Mouse (Mus musculus): ENCODE data around the gene Nos3. TPM values are rescaled to one million over a fixed set of nuclear protein-coding genes. Genes with fewer than 3 reads are reported as not detected.
"Not testable (repeated sequence)": the region's sequence is repeated elsewhere in the genome, so short reads cannot be mapped to it uniquely, and the experiment has no call there.

Gene Nos3
- polyA plus RNA-seq, 1 experiment from 2014 or later = 27.9 TPM

GRCm38 (mm10) chr5:24388246-24388915 is 23.8 kb downstream of the Nos3 start:
- peaks cover 56% of the 10 kb centered on the region for H3K4me1 ChIP-seq (replicated peaks)
- H3K36me3 ChIP-seq = no peaks in the 10 kb centered on the region
- H3K4me2 ChIP-seq = peak overlapping the region; percentile 91
- H3K27me3 ChIP-seq = peaks cover 18% of the 10 kb centered on the region
- WGBS = 26% methylated on average over 26 of the region's 26 CpGs
- ATAC-seq (replicated peaks; ENCODE audit: insufficient number of reproducible peaks, insufficient read depth, low FRiP score, low read depth) = no peak
- peak overlapping the region; percentile 61 for H3K9ac ChIP-seq
- no peaks in the 10 kb centered on the region for H3K9me3 ChIP-seq (replicated peaks)
- peak overlapping the region; percentile 52 for H3K4me3 ChIP-seq
- peak overlapping the region; percentile 55 for H3K27ac ChIP-seq

GRCm38 (mm10) chr5:24389011-24389657 is 24.5 kb downstream of the Nos3 start:
- 0 out of 2 replicates have a peak, but pooled peaks have one; percentile 4 for ATAC-seq (replicated peaks; ENCODE audit: insufficient number of reproducible peaks, insufficient read depth, low FRiP score, low read depth)
- Histone ChIP-seq H3K27ac (peak overlapping the region; percentile 55; the same call in 1 of the 2 replicates), H3K36me3 (no peaks in the 10 kb centered on the region), H3K4me3 (no peak overlapping the region), H3K4me2 (no peak overlapping the region), H3K9me3 (replicated peaks) (no peaks in the 10 kb centered on the region), H3K27me3 (peaks cover 18% of the 10 kb centered on the region), H3K4me1 (replicated peaks) (peaks cover 56% of the 10 kb centered on the region), H3K9ac (no peak overlapping the region)
- 53% methylated on average over 7 of the region's 7 CpGs for WGBS

- Histone ChIP-seq H3K36me3 (no peaks in the 10 kb centered on the region), H3K4me3 (no peak overlapping the region), H3K4me2 (no peak overlapping the region), H3K9ac (no peak overlapping the region), H3K27me3 (peaks cover 18% of the 10 kb centered on the region), H3K9me3 (replicated peaks) (no peaks in the 10 kb centered on the region), H3K27ac (peak overlapping the region; percentile 41; the same call in 1 of the 2 replicates), H3K4me1 (replicated peaks) (peaks cover 51% of the 10 kb centered on the region)
- 76% methylated on average over 4 of the region's 4 CpGs for WGBS
- ATAC-seq (replicated peaks; ENCODE audit: insufficient number of reproducible peaks, insufficient read depth, low FRiP score, low read depth) = no peak
These were observed 25.0 kb downstream of the Nos3 start for GRCm38 (mm10) chr5:24389658-24390020.

GRCm38 (mm10) chr5:24391864-24392263 is 27.3 kb downstream of the Nos3 start, which contains the start of gene Atg9b:
TSS of gene Atg9b (minus strand) at chr5:24392143.
- Histone ChIP-seq H3K4me3 (no peak within 1 kb of the TSS), H3K27me3 (0 out of 2 replicates have a peak, but pooled peaks cover 7% of the 10 kb centered on the region), H3K27ac (peak within 1 kb of the TSS; percentile 65; the same call in 1 of the 2 replicates), H3K9me3 (replicated peaks) (no peaks in the 10 kb centered on the region), H3K36me3 (no peaks in the 10 kb centered on the region), H3K4me1 (replicated peaks) (peaks cover 44% of the 10 kb centered on the region), H3K4me2 (no peak within 1 kb of the TSS), H3K9ac (no peak within 1 kb of the TSS)
- ATAC-seq (replicated peaks; ENCODE audit: insufficient number of reproducible peaks, insufficient read depth, low FRiP score, low read depth) = no peak
- WGBS = 88% methylated on average over 7 of the region's 7 CpGs

GRCm38 (mm10) chr5:24392724-24393123 is 28.1 kb downstream of the Nos3 start:
- Histone ChIP-seq H3K27ac (0 out of 2 replicates have a peak overlapping the region, but pooled peaks have one; percentile 65), H3K27me3 (0 out of 2 replicates have a peak, but pooled peaks cover 5% of the 10 kb centered on the region), H3K9me3 (replicated peaks) (no peaks in the 10 kb centered on the region), H3K4me3 (no peak overlapping the region), H3K4me2 (no peak overlapping the region), H3K36me3 (no peaks in the 10 kb centered on the region), H3K9ac (no peak overlapping the region), H3K4me1 (replicated peaks) (peaks cover 36% of the 10 kb centered on the region)
- 75% methylated on average over 7 of the region's 7 CpGs for WGBS
- no peak for ATAC-seq (replicated peaks; ENCODE audit: insufficient number of reproducible peaks, insufficient read depth, low FRiP score, low read depth)

GRCm38 (mm10) chr5:24393392-24393997 is 28.9 kb downstream of the Nos3 start, which contains the start of gene Abcb8:
TSS of gene Abcb8 (plus strand) at chr5:24393663.
- Histone ChIP-seq H3K27ac (peak within 1 kb of the TSS; percentile 65), H3K4me1 (replicated peaks) (peaks cover 28% of the 10 kb centered on the region), H3K36me3 (no peaks in the 10 kb centered on the region), H3K27me3 (0 out of 2 replicates have a peak, but pooled peaks cover 4% of the 10 kb centered on the region), H3K4me3 (peak within 1 kb of the TSS; percentile 56), H3K9me3 (replicated peaks) (no peaks in the 10 kb centered on the region), H3K4me2 (peak within 1 kb of the TSS; percentile 60), H3K9ac (0 out of 2 replicates have a peak within 1 kb of the TSS, but pooled peaks have one; percentile 36)
- 20% methylated on average over 7 of the region's 7 CpGs for WGBS
- ATAC-seq (replicated peaks; ENCODE audit: insufficient number of reproducible peaks, insufficient read depth, low FRiP score, low read depth) = no peak

- H3K9me3 ChIP-seq (replicated peaks) = no peaks in the 10 kb centered on the region
- H3K4me3 ChIP-seq = peak overlapping the region; percentile 56
- no peaks in the 10 kb centered on the region for H3K36me3 ChIP-seq
- ATAC-seq (replicated peaks; ENCODE audit: insufficient number of reproducible peaks, insufficient read depth, low FRiP score, low read depth) = peak; percentile 95
- H3K4me1 ChIP-seq (replicated peaks) = peaks cover 21% of the 10 kb centered on the region
- H3K9ac ChIP-seq = 0 out of 2 replicates have a peak overlapping the region, but pooled peaks have one; percentile 36
- H3K27ac ChIP-seq = peak overlapping the region; percentile 65
- WGBS = 1% methylated on average over 36 of the region's 36 CpGs
- H3K27me3 ChIP-seq = no peaks in the 10 kb centered on the region
- peak overlapping the region; percentile 60 for H3K4me2 ChIP-seq
These were observed 29.7 kb downstream of the Nos3 start for GRCm38 (mm10) chr5:24394165-24394894.

- not testable (repeated sequence) for H3K27ac ChIP-seq; H3K9me3 ChIP-seq (replicated peaks); H3K4me2 ChIP-seq; ATAC-seq (replicated peaks; ENCODE audit: insufficient number of reproducible peaks, insufficient read depth, low FRiP score, low read depth); H3K9ac ChIP-seq; H3K27me3 ChIP-seq; H3K36me3 ChIP-seq; H3K4me3 ChIP-seq
- WGBS = 81% methylated on average over 6 of the region's 6 CpGs
- H3K4me1 ChIP-seq (replicated peaks) = peaks cover 14% of the 10 kb centered on the region
These were observed 31.6 kb downstream of the Nos3 start for GRCm38 (mm10) chr5:24396254-24396653.

- WGBS = 80% methylated on average over 10 of the region's 10 CpGs
These were observed 35.1 kb downstream of the Nos3 start for GRCm38 (mm10) chr5:24399686-24400085.

GRCm38 (mm10) chr5:24400362-24400761 is 35.8 kb downstream of the Nos3 start:
- H3K4me2 ChIP-seq = no peak overlapping the region
- peaks cover 5% of the 10 kb centered on the region for H3K4me1 ChIP-seq (replicated peaks)
- no peak overlapping the region for H3K27ac ChIP-seq
- no peak overlapping the region for H3K9ac ChIP-seq
- WGBS = 90% methylated on average over 11 of the region's 11 CpGs
- H3K9me3 ChIP-seq (replicated peaks) = no peaks in the 10 kb centered on the region
- H3K27me3 ChIP-seq = no peaks in the 10 kb centered on the region
- no peak overlapping the region for H3K4me3 ChIP-seq
- no peak for ATAC-seq (replicated peaks; ENCODE audit: insufficient number of reproducible peaks, insufficient read depth, low FRiP score, low read depth)
- H3K36me3 ChIP-seq = peaks cover 21% of the 10 kb centered on the region

More at GRCm38 (mm10) chr5:24399686-24400085, 35.1 kb downstream of the Nos3 start:
- Histone ChIP-seq H3K4me3 (no peak overlapping the region), H3K27ac (no peak overlapping the region), H3K36me3 (peaks cover 21% of the 10 kb centered on the region), H3K9me3 (replicated peaks) (no peaks in the 10 kb centered on the region), H3K4me1 (replicated peaks) (peaks cover 10% of the 10 kb centered on the region), H3K9ac (no peak overlapping the region), H3K27me3 (no peaks in the 10 kb centered on the region), H3K4me2 (no peak overlapping the region)
- no peak for ATAC-seq (replicated peaks; ENCODE audit: insufficient number of reproducible peaks, insufficient read depth, low FRiP score, low read depth)
